Mouse (Mus musculus) kidney, adult 11 months (tissue): Measurements from ENCODE around the gene Capn5.

Experiments
- DNase-seq: peaks from one replicate; pipeline ENCODE4 v3.0.0; 2022

Capn5 gene

GRCm38 (mm10) chr7:98104481-98105435 lies 73.3 kb downstream of the Capn5 start:
- peak; percentile 84 for DNase-seq

- DNase-seq = no peak
Observed at GRCm38 (mm10) chr7:98103942-98104292, 74.2 kb downstream of the Capn5 start.

- DNase-seq = peak; percentile 72
Observed at GRCm38 (mm10) chr7:98103002-98103941, 74.8 kb downstream of the Capn5 start.

- DNase-seq = no peak
Observed at GRCm38 (mm10) chr7:98102488-98102887, 75.6 kb downstream of the Capn5 start.

GRCm38 (mm10) chr7:98097557-98097956 lies 80.5 kb downstream of the Capn5 start:
- DNase-seq = no peak

GRCm38 (mm10) chr7:98095852-98096251 lies 82.2 kb downstream of the Capn5 start:
- DNase-seq = no peak

- no peak for DNase-seq
Observed at GRCm38 (mm10) chr7:98086346-98086745, 91.7 kb downstream of the Capn5 start.

GRCm38 (mm10) chr7:98085314-98085713 lies 92.8 kb downstream of the Capn5 start:
- DNase-seq = no peak

GRCm38 (mm10) chr7:98084541-98085293 lies 93.4 kb downstream of the Capn5 start:
- peak; percentile 8 for DNase-seq

- DNase-seq = no peak
Observed at GRCm38 (mm10) chr7:98082376-98082775, 95.7 kb downstream of the Capn5 start.

GRCm38 (mm10) chr7:98077453-98077852 lies 100.6 kb downstream of the Capn5 start:
- DNase-seq = no peak

GRCm38 (mm10) chr7:98071620-98072019 lies 106.5 kb downstream of the Capn5 start:
- DNase-seq = peak; percentile 61
